Mouse (Mus musculus): ENCODE data around the gene Rxrg. TPM values are rescaled to one million over a fixed set of nuclear protein-coding genes. Genes with fewer than 3 reads are reported as not detected.

The Rxrg gene
- polyA plus RNA-seq (2012; ENCODE audit: low replicate concordance), result 0.13 and 0.21 TPM in 2 replicates

GRCm38 (mm10) chr1:167598255-167599081, at the start of gene Rxrg:
Gene Rxrg (plus strand): TSS chr1:167598384.

GRCm38 (mm10) chr1:167689232-167689261, 90.9 kb downstream of the Rxrg start, which contains the start of gene Lmx1a:
Gene Lmx1a (plus strand): TSS chr1:167689237.

Other genes with a start within 250 kb of the Rxrg start
- 32.4 and 45.9 TPM in 2 replicates for gene Aldh9a1, start 248.4 kb upstream of the Rxrg start, polyA plus RNA-seq (2012; ENCODE audit: low replicate concordance)
- 1.5 and 68.4 TPM in 2 replicates for gene Mgst3, start 204.5 kb upstream of the Rxrg start, polyA plus RNA-seq (2012; ENCODE audit: low replicate concordance)
- gene Lrrc52, start 131.6 kb upstream of the Rxrg start, polyA plus RNA-seq (2012; ENCODE audit: low replicate concordance), result not detected in 2 replicates
- not detected in 2 replicates for gene Lmx1a, start 90.9 kb downstream of the Rxrg start, polyA plus RNA-seq (2012; ENCODE audit: low replicate concordance)

Measured in hematopoietic multipotent progenitor cell, adult 10-12 weeks (in vitro differentiated cells).